Mouse (Mus musculus) CH12.LX (cell line): ENCODE measurements at regions not wholly inside any gene's neighbourhood (a gene's known extent, or its start where the extent isn't known, plus 50 kb on each side); places are given as distances from the start of the nearest gene placed in this dataset.

Experiments
- DNase-seq: peaks from one replicate; pipeline ENCODE4 v3.0.0-alpha.2; 2013; ENCODE audit errors: extremely low read depth
- H3K27ac ChIP-seq: 2 replicates; pipeline ENCODE4 v1.5.1; 2012; ENCODE audit warnings: low read depth, mild to moderate bottlenecking, control low read depth, moderate library complexity; ENCODE audit not compliant: insufficient read depth
- H3K27me3 ChIP-seq: replicated peaks from 2 replicates; pipeline ENCODE3; 2012; ENCODE audit warnings: inconsistent platforms
- H3K36me3 ChIP-seq, 2 experiments: replicated peaks in 1 of 2; 2 replicates each; pipeline versions ENCODE3 to v1.6.1; 2012; ENCODE audit warnings: inconsistent platforms in 1 of 2, low read length in 1 of 2, mild to moderate bottlenecking in 1 of 2, mixed read lengths in 1 of 2, moderate library complexity in 1 of 2; ENCODE audit not compliant: control insufficient read depth in 1 of 2, insufficient read depth in 1 of 2
- H3K4me1 ChIP-seq, 2 experiments: 2 replicates each; pipeline ENCODE4 v1.6.1; 2012; ENCODE audit warnings: inconsistent platforms in 1 of 2, moderate library complexity in 1 of 2; ENCODE audit not compliant: insufficient read depth in 2 of 2, control insufficient read depth in 1 of 2
- H3K4me2 ChIP-seq: 2 replicates; pipeline ENCODE4 v1.6.1; 2012; ENCODE audit warnings: low read depth, mild to moderate bottlenecking, control low read depth; ENCODE audit not compliant: poor library complexity, insufficient read depth, severe bottlenecking
- H3K4me3 ChIP-seq, 3 experiments: fragments of 150-350 bp in 1 of 3; sonication (generic) in 1 of 3; replicated peaks in 1 of 3; 2 replicates each; pipeline versions ENCODE3 to v1.5.1; 2011 to 2012; ENCODE audit warnings: low read depth in 2 of 3, low read length in 2 of 3, mild to moderate bottlenecking in 2 of 3, moderate library complexity in 2 of 3, control low read depth in 1 of 3, improper control_type of control experiment in 1 of 3, inconsistent platforms in 1 of 3, mixed read lengths in 1 of 3; ENCODE audit not compliant: poor library complexity in 1 of 3
- H3K79me2 ChIP-seq: replicated peaks from 2 replicates; pipeline ENCODE4 v1.6.1; 2012; ENCODE audit warnings: mild to moderate bottlenecking, moderate library complexity; ENCODE audit not compliant: control insufficient read depth, poor library complexity, insufficient read depth, severe bottlenecking; ENCODE audit errors: extremely low read depth
- H3K9ac ChIP-seq: 2 replicates; pipeline ENCODE4 v1.6.1; 2012; ENCODE audit warnings: low read depth, mild to moderate bottlenecking, control low read depth, moderate library complexity; ENCODE audit not compliant: insufficient read depth
- H3K9me3 ChIP-seq: replicated peaks from 2 replicates; pipeline ENCODE3; 2012; ENCODE audit warnings: low read length, inconsistent platforms, mixed read lengths
- BHLHE40 ChIP-seq: IDR thresholded peaks from 2 replicates; pipeline ENCODE4 v1.6.1; 2011; ENCODE audit warnings: mild to moderate bottlenecking, low read depth, low read length, improper control_type of control experiment
- CHD1 ChIP-seq: IDR thresholded peaks from 2 replicates; pipeline ENCODE4 v1.6.1; 2012; ENCODE audit warnings: low read depth, low read length, improper control_type of control experiment, inconsistent platforms
- CHD2 ChIP-seq: IDR thresholded peaks from 2 replicates; pipeline ENCODE4 v1.6.1; 2011; ENCODE audit warnings: low read length, improper control_type of control experiment
- CTCF ChIP-seq, 2 experiments: IDR thresholded peaks in 1 of 2; conservative IDR thresholded peaks in 1 of 2; 2 replicates each; pipeline ENCODE4 v1.5.1; 2011 to 2012; ENCODE audit warnings: low read depth in 2 of 2, low read length in 2 of 2, improper control_type of control experiment in 1 of 2, inconsistent platforms in 1 of 2, mild to moderate bottlenecking in 1 of 2, moderate library complexity in 1 of 2
- ETS1 ChIP-seq: conservative IDR thresholded peaks from 2 replicates; pipeline ENCODE4 v1.6.1; 2012; ENCODE audit warnings: low read depth, mild to moderate bottlenecking, inconsistent platforms, low read length, improper control_type of control experiment, moderate library complexity
- GABPA ChIP-seq: IDR thresholded peaks from 2 replicates; pipeline ENCODE4 v1.6.1; 2012; ENCODE audit warnings: low read depth, low read length, improper control_type of control experiment, inconsistent platforms; ENCODE audit not compliant: insufficient replicate concordance
- HCFC1 ChIP-seq: IDR thresholded peaks from 2 replicates; pipeline ENCODE4 v1.6.1; 2012; ENCODE audit warnings: low read depth, mild to moderate bottlenecking, inconsistent platforms, low read length, improper control_type of control experiment
- JUN ChIP-seq: IDR thresholded peaks from 2 replicates; pipeline ENCODE4 v1.6.1; 2011; ENCODE audit warnings: low read depth, mild to moderate bottlenecking, low read length, improper control_type of control experiment, moderate library complexity; ENCODE audit not compliant: insufficient read depth
- JUND ChIP-seq: conservative IDR thresholded peaks from 2 replicates; pipeline ENCODE4 v1.6.1; 2011; ENCODE audit warnings: low read depth, low read length, improper control_type of control experiment
- KAT2A ChIP-seq: IDR thresholded peaks from 2 replicates; pipeline ENCODE4 v1.6.1; 2012; ENCODE audit warnings: low read length, improper control_type of control experiment, inconsistent platforms; ENCODE audit not compliant: insufficient replicate concordance
- MAZ ChIP-seq: IDR thresholded peaks from 2 replicates; pipeline ENCODE4 v1.6.1; 2012; ENCODE audit warnings: low read depth, mild to moderate bottlenecking, inconsistent platforms, low read length, improper control_type of control experiment, moderate library complexity
- MEF2A ChIP-seq: IDR thresholded peaks from 2 replicates; pipeline ENCODE4 v1.6.1; 2014; ENCODE audit warnings: low read depth, mild to moderate bottlenecking, inconsistent platforms, low read length, improper control_type of control experiment, borderline replicate concordance
- MXI1 ChIP-seq: IDR thresholded peaks from 2 replicates; pipeline ENCODE4 v1.6.1; 2011; ENCODE audit warnings: mild to moderate bottlenecking, low read depth, low read length, improper control_type of control experiment
- MYC ChIP-seq: IDR thresholded peaks from 2 replicates; pipeline ENCODE4 v1.6.1; 2011; ENCODE audit warnings: low read depth, mild to moderate bottlenecking, improper control_type of control experiment, low read length
- NELFE ChIP-seq: IDR thresholded peaks from 2 replicates; pipeline ENCODE4 v1.6.1; 2011; ENCODE audit warnings: low read depth, low read length, improper control_type of control experiment
- NRF1 ChIP-seq: IDR thresholded peaks from 2 replicates; pipeline ENCODE4 v1.6.1; 2014; ENCODE audit warnings: low read depth, mild to moderate bottlenecking, inconsistent platforms, low read length, improper control_type of control experiment, moderate library complexity
- PAX5 ChIP-seq: IDR thresholded peaks from 2 replicates; pipeline ENCODE4 v1.6.1; 2012; ENCODE audit warnings: low read length, inconsistent platforms, mixed read lengths
- POLR2A ChIP-seq: IDR thresholded peaks from 2 replicates; pipeline ENCODE4 v1.6.1; 2011; ENCODE audit warnings: low read depth, mild to moderate bottlenecking, improper control_type of control experiment, low read length
- POLR2AphosphoS2 ChIP-seq: IDR thresholded peaks from 2 replicates; pipeline ENCODE4 v1.6.1; 2011; ENCODE audit warnings: low read depth, low read length, improper control_type of control experiment
- SIN3A ChIP-seq: IDR thresholded peaks from 2 replicates; pipeline ENCODE4 v1.6.1; 2012; ENCODE audit warnings: low read length, improper control_type of control experiment, inconsistent platforms
- UBTF ChIP-seq: IDR thresholded peaks from 2 replicates; pipeline ENCODE4 v1.6.1; 2012; ENCODE audit warnings: low read depth, mild to moderate bottlenecking, inconsistent platforms, low read length, improper control_type of control experiment, moderate library complexity
- ZC3H11A ChIP-seq: IDR thresholded peaks from 2 replicates; pipeline ENCODE4 v1.6.1; 2012; ENCODE audit warnings: low read depth, mild to moderate bottlenecking, inconsistent platforms, low read length, improper control_type of control experiment
- ZMIZ1 ChIP-seq: IDR thresholded peaks from 2 replicates; pipeline ENCODE4 v1.6.1; 2012; ENCODE audit warnings: low read depth, mild to moderate bottlenecking, inconsistent platforms, low read length, improper control_type of control experiment
- dilution Hi-C: fragments of 300-500 bp; cut with MboI; formaldehyde crosslinking; loops from 2 replicates; pipeline ENCODE4 v1.14.3; 2020; ENCODE audit warnings: low sequenced_read_pairs; ENCODE audit not compliant: extremely low pct_unique_long_range_greater_than_20kb, extremely low pct_ligation_motif_present
- in situ Hi-C: fragments of 300-500 bp; cut with MboI; formaldehyde crosslinking; loops from 3 replicates; pipeline ENCODE4 v1.14.3; 2019; ENCODE audit warnings: low sequenced_read_pairs, low pct_ligation_motif_present, low pct_unique_long_range_greater_than_20kb, mixed read lengths

GRCm38 (mm10) chr12:8109203-8109770, 98.6 kb upstream of the Ldah start:
- Histone ChIP-seq H3K36me3 (no peaks in the 10 kb centered on the region), H3K4me3 (no peak overlapping the region), H3K9ac (no peak overlapping the region), H3K27me3 (no peaks in the 10 kb centered on the region), H3K4me2 (no peak overlapping the region), H3K9me3 (no peaks in the 10 kb centered on the region), H3K4me1 (peaks cover 0 to 6% of the 10 kb centered on the region in 2 experiments; a peak in 1 of 4 replicates), H3K27ac (no peak overlapping the region), H3K79me2 (no peaks in the 10 kb centered on the region)
- TF ChIP-seq ZMIZ1 (no peak), CHD1 (no peak), MEF2A (no peak), UBTF (no peak), ZC3H11A (no peak), NELFE (no peak), HCFC1 (no peak), SIN3A (no peak), JUND (no peak), MAZ (no peak), POLR2A (no peak), CHD2 (no peak), GABPA (no peak), POLR2AphosphoS2 (no peak), MYC (no peak), ETS1 (no peak), CTCF (conservative IDR thresholded peaks at IDR 0.05 in 1 of 2, IDR thresholded peaks at IDR 0.05 in 1 of 2; ENCODE audit: low read depth in 2 of 2, low read length in 2 of 2) (no peak)
- no peak for DNase-seq
- dilution Hi-C loops (no loop called here), in situ Hi-C loops (no loop called here)

- Histone ChIP-seq H3K27ac (no peak overlapping the region), H3K27me3 (no peaks in the 10 kb centered on the region), H3K9ac (no peak overlapping the region), H3K36me3 (no peaks in the 10 kb centered on the region), H3K4me1 (peaks cover 0 to under 1% of the 10 kb centered on the region in 2 experiments; a peak in 1 of 4 replicates), H3K4me3 (no peak overlapping the region), H3K79me2 (no peaks in the 10 kb centered on the region), H3K4me2 (no peak overlapping the region), H3K9me3 (no peaks in the 10 kb centered on the region)
- TF ChIP-seq JUN (no peak), MXI1 (no peak), BHLHE40 (no peak), PAX5 (no peak), UBTF (no peak), KAT2A (no peak), NRF1 (no peak)
- in situ Hi-C loops: no loop called here
- dilution Hi-C loops: no loop called here
- DNase-seq: no peak
These were observed 98.0 kb upstream of the Ldah start for GRCm38 (mm10) chr12:8109876-8110275.
